Mouse (Mus musculus) regulatory T cell (primary cell): ENCODE measurements around the gene Slco2a1.

Experiments used
- in situ Hi-C: fragments of 300-600 bp; cut with MboI, MseI; formaldehyde crosslinking; loops from one replicate; pipeline ENCODE4 v1.15.1; 2025; ENCODE audit warnings: high pct_unique_total_duplicates

The Slco2a1 gene

GRCm38 (mm10) chr9:102982376-102982775, 6.1 kb upstream of the Slco2a1 start:
- in situ Hi-C loops = no loop called here

- in situ Hi-C loops = no loop called here
Observed at GRCm38 (mm10) chr9:102985111-102985510, 3.4 kb upstream of the Slco2a1 start.

- in situ Hi-C loops = no loop called here
Observed at GRCm38 (mm10) chr9:102985939-102986338, 2.6 kb upstream of the Slco2a1 start.

GRCm38 (mm10) chr9:102990306-102991133, 2.0 kb downstream of the Slco2a1 start:
- in situ Hi-C loops = no loop called here

- in situ Hi-C loops = no loop called here
Observed at GRCm38 (mm10) chr9:102991134-102991406, 2.6 kb downstream of the Slco2a1 start.

- in situ Hi-C loops = no loop called here
Observed at GRCm38 (mm10) chr9:102992877-102993276, 4.4 kb downstream of the Slco2a1 start.

- in situ Hi-C loops = no loop called here
Observed at GRCm38 (mm10) chr9:102993764-102994163, 5.3 kb downstream of the Slco2a1 start.

- in situ Hi-C loops = no loop called here
Observed at GRCm38 (mm10) chr9:102995800-102996635, 7.5 kb downstream of the Slco2a1 start.

- in situ Hi-C loops = no loop called here
Observed at GRCm38 (mm10) chr9:103000384-103000783, 11.9 kb downstream of the Slco2a1 start.

GRCm38 (mm10) chr9:103004343-103004742, 15.8 kb downstream of the Slco2a1 start:
- in situ Hi-C loops = no loop called here

GRCm38 (mm10) chr9:103007699-103008078, 19.2 kb downstream of the Slco2a1 start:
- in situ Hi-C loops = no loop called here

- in situ Hi-C loops = no loop called here
Observed at GRCm38 (mm10) chr9:103008079-103008855, 19.8 kb downstream of the Slco2a1 start.

GRCm38 (mm10) chr9:103010161-103010560, 21.6 kb downstream of the Slco2a1 start:
- in situ Hi-C loops = no loop called here

GRCm38 (mm10) chr9:103013366-103013765, 24.9 kb downstream of the Slco2a1 start:
- in situ Hi-C loops = no loop called here

- in situ Hi-C loops = no loop called here
Observed at GRCm38 (mm10) chr9:103014686-103015085, 26.2 kb downstream of the Slco2a1 start.

- in situ Hi-C loops = no loop called here
Observed at GRCm38 (mm10) chr9:103024116-103024515, 35.6 kb downstream of the Slco2a1 start.

GRCm38 (mm10) chr9:103027150-103027889, 38.8 kb downstream of the Slco2a1 start:
- in situ Hi-C loops = no loop called here

- in situ Hi-C loops = no loop called here
Observed at GRCm38 (mm10) chr9:103029012-103029411, 40.5 kb downstream of the Slco2a1 start.

GRCm38 (mm10) chr9:103030041-103030440, 41.5 kb downstream of the Slco2a1 start:
- in situ Hi-C loops = no loop called here

- in situ Hi-C loops = no loop called here
Observed at GRCm38 (mm10) chr9:103031211-103031610, 42.7 kb downstream of the Slco2a1 start.

GRCm38 (mm10) chr9:103032193-103032592, 43.7 kb downstream of the Slco2a1 start:
- in situ Hi-C loops = no loop called here
